Mouse (Mus musculus): ENCODE measurements around the gene Gm49366. TPM values are rescaled to one million over a fixed set of nuclear protein-coding genes. Genes with fewer than 3 reads are reported as not detected.

The Gm49366 gene
- total RNA-seq, 1 experiment: not detected

GRCm38 (mm10) chr12:84063228-84063627 is 24.5 kb downstream of the Gm49366 start:
- H3K9ac ChIP-seq (ENCODE audit: insufficient read depth, low read depth, low read length, poor library complexity, severe bottlenecking): no peak overlapping the region
- in situ Hi-C loops (cut with MboI; ENCODE audit: low sequenced_read_pairs in 2 of 2, unreplicated experiment in 2 of 2): no loop called here
- peak; percentile 67 for DNase-seq (ENCODE audit: low read depth, low spot score)
- H3K27ac ChIP-seq (ENCODE audit: insufficient read depth, low read depth, low read length, poor library complexity, severe bottlenecking): no peak overlapping the region
- H3K4me1 ChIP-seq (ENCODE audit: control insufficient read depth in 2 of 2, insufficient read depth in 2 of 2, low read length in 2 of 2, poor library complexity in 1 of 2): peaks cover 0 to 2% of the 10 kb centered on the region in 2 experiments; a peak in 1 of 4 replicates
- TF ChIP-seq HCFC1 (IDR thresholded peaks at IDR 0.05; ENCODE audit: borderline replicate concordance, insufficient read depth, low read length) (no peak), ZNF384 (IDR thresholded peaks at IDR 0.05; ENCODE audit: low read depth, low read length) (no peak), ZC3H11A (IDR thresholded peaks at IDR 0.05; ENCODE audit: borderline replicate concordance, low read depth, low read length) (peak; percentile 91), CHD2 (IDR thresholded peaks at IDR 0.05; ENCODE audit: low read depth, low read length) (no peak), MAFK (IDR thresholded peaks at IDR 0.05; ENCODE audit: insufficient read depth, low read depth, low read length) (no peak)
- no peaks in the 10 kb centered on the region for H3K36me3 ChIP-seq (ENCODE audit: control insufficient read depth, insufficient read depth, low read length, poor library complexity, severe bottlenecking)
- no peak overlapping the region for H3K4me3 ChIP-seq (ENCODE audit: insufficient read depth in 1 of 2, low read depth in 1 of 2, low read length in 2 of 2, poor library complexity in 1 of 2, severe bottlenecking in 1 of 2)
- H3K9me3 ChIP-seq (ENCODE audit: control insufficient read depth, insufficient read depth, low read depth, low read length): no peaks in the 10 kb centered on the region

- in situ Hi-C loops (cut with MboI; ENCODE audit: low sequenced_read_pairs in 2 of 2, unreplicated experiment in 2 of 2): no loop called here
- Histone ChIP-seq H3K9me3 (ENCODE audit: control insufficient read depth, insufficient read depth, low read depth, low read length) (no peaks in the 10 kb centered on the region), H3K9ac (ENCODE audit: insufficient read depth, low read depth, low read length, poor library complexity, severe bottlenecking) (no peak overlapping the region), H3K4me3 (ENCODE audit: insufficient read depth in 1 of 2, low read depth in 1 of 2, low read length in 2 of 2, poor library complexity in 1 of 2, severe bottlenecking in 1 of 2) (no peak overlapping the region), H3K36me3 (ENCODE audit: control insufficient read depth, insufficient read depth, low read length, poor library complexity, severe bottlenecking) (no peaks in the 10 kb centered on the region), H3K4me1 (ENCODE audit: control insufficient read depth in 2 of 2, insufficient read depth in 2 of 2, low read length in 2 of 2, poor library complexity in 1 of 2) (peaks cover 0 to 2% of the 10 kb centered on the region in 2 experiments; a peak in 1 of 4 replicates), H3K27ac (ENCODE audit: insufficient read depth, low read depth, low read length, poor library complexity, severe bottlenecking) (no peak overlapping the region)
- no peak for TF ChIP-seq ZC3H11A (IDR thresholded peaks at IDR 0.05; ENCODE audit: borderline replicate concordance, low read depth, low read length)
- no peak for TF ChIP-seq HCFC1 (IDR thresholded peaks at IDR 0.05; ENCODE audit: borderline replicate concordance, insufficient read depth, low read length)
- TF ChIP-seq CHD2 (IDR thresholded peaks at IDR 0.05; ENCODE audit: low read depth, low read length): no peak
- peak; percentile 90 for TF ChIP-seq MAFK (IDR thresholded peaks at IDR 0.05; ENCODE audit: insufficient read depth, low read depth, low read length)
- TF ChIP-seq ZNF384 (IDR thresholded peaks at IDR 0.05; ENCODE audit: low read depth, low read length): no peak
- no peak for DNase-seq (ENCODE audit: low read depth, low spot score)
Observed at GRCm38 (mm10) chr12:84063833-84064232, 25.1 kb downstream of the Gm49366 start.

DNA sequence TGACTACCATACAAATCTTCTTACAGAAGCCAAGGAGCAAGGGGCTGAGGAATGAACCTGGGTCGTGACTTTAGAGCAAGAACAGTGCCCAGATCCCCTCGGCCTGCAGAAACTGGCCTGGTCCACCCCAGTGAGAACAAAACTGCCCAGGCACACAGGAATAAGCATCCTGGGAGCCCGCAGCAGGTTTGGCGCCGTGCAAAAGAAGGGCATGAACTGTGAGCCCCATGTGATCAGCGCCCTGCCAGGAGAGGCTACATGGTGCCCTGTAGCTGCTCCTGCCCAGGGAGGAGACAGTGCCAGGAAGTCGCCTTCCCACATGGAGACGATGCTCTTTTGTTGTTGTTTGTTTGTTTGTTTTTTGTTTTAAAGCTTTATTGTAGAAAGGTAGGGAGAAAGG is 25.9 kb downstream of the Gm49366 start:
- in situ Hi-C loops (cut with MboI; ENCODE audit: low sequenced_read_pairs in 2 of 2, unreplicated experiment in 2 of 2): no loop called here
- no peak overlapping the region for H3K27ac ChIP-seq (ENCODE audit: insufficient read depth, low read depth, low read length, poor library complexity, severe bottlenecking)
- no peak for DNase-seq (ENCODE audit: low read depth, low spot score)

GRCm38 (mm10) chr12:84067752-84068151 is 29.0 kb downstream of the Gm49366 start:
- Histone ChIP-seq H3K4me1 (ENCODE audit: control insufficient read depth in 2 of 2, insufficient read depth in 2 of 2, low read length in 2 of 2, poor library complexity in 1 of 2) (no peaks in the 10 kb centered on the region), H3K9me3 (ENCODE audit: control insufficient read depth, insufficient read depth, low read depth, low read length) (no peaks in the 10 kb centered on the region), H3K36me3 (ENCODE audit: control insufficient read depth, insufficient read depth, low read length, poor library complexity, severe bottlenecking) (no peaks in the 10 kb centered on the region), H3K27ac (ENCODE audit: insufficient read depth, low read depth, low read length, poor library complexity, severe bottlenecking) (no peak overlapping the region), H3K9ac (ENCODE audit: insufficient read depth, low read depth, low read length, poor library complexity, severe bottlenecking) (no peak overlapping the region), H3K4me3 (ENCODE audit: insufficient read depth in 1 of 2, low read depth in 1 of 2, low read length in 2 of 2, poor library complexity in 1 of 2, severe bottlenecking in 1 of 2) (no peak overlapping the region)
- DNase-seq (ENCODE audit: low read depth, low spot score): no peak
- in situ Hi-C loops (cut with MboI; ENCODE audit: low sequenced_read_pairs in 2 of 2, unreplicated experiment in 2 of 2): no loop called here
- no peak for TF ChIP-seq ZC3H11A (IDR thresholded peaks at IDR 0.05; ENCODE audit: borderline replicate concordance, low read depth, low read length)
- TF ChIP-seq HCFC1 (IDR thresholded peaks at IDR 0.05; ENCODE audit: borderline replicate concordance, insufficient read depth, low read length): no peak
- no peak for TF ChIP-seq MAFK (IDR thresholded peaks at IDR 0.05; ENCODE audit: insufficient read depth, low read depth, low read length)
- no peak for TF ChIP-seq CHD2 (IDR thresholded peaks at IDR 0.05; ENCODE audit: low read depth, low read length)
- no peak for TF ChIP-seq ZNF384 (IDR thresholded peaks at IDR 0.05; ENCODE audit: low read depth, low read length)

More for the DNA sequence above, 25.9 kb downstream of the Gm49366 start:
- Histone ChIP-seq H3K36me3 (ENCODE audit: control insufficient read depth, insufficient read depth, low read length, poor library complexity, severe bottlenecking) (no peaks in the 10 kb centered on the region), H3K9me3 (ENCODE audit: control insufficient read depth, insufficient read depth, low read depth, low read length) (no peaks in the 10 kb centered on the region), H3K4me3 (ENCODE audit: insufficient read depth in 1 of 2, low read depth in 1 of 2, low read length in 2 of 2, poor library complexity in 1 of 2, severe bottlenecking in 1 of 2) (no peak overlapping the region), H3K9ac (ENCODE audit: insufficient read depth, low read depth, low read length, poor library complexity, severe bottlenecking) (no peak overlapping the region), H3K4me1 (ENCODE audit: control insufficient read depth in 2 of 2, insufficient read depth in 2 of 2, low read length in 2 of 2, poor library complexity in 1 of 2) (peaks cover 0 to 2% of the 10 kb centered on the region in 2 experiments; a peak in 1 of 4 replicates)
- no peak for TF ChIP-seq CHD2 (IDR thresholded peaks at IDR 0.05; ENCODE audit: low read depth, low read length)
- TF ChIP-seq MAFK (IDR thresholded peaks at IDR 0.05; ENCODE audit: insufficient read depth, low read depth, low read length): no peak
- no peak for TF ChIP-seq ZC3H11A (IDR thresholded peaks at IDR 0.05; ENCODE audit: borderline replicate concordance, low read depth, low read length)
- no peak for TF ChIP-seq ZNF384 (IDR thresholded peaks at IDR 0.05; ENCODE audit: low read depth, low read length)
- TF ChIP-seq HCFC1 (IDR thresholded peaks at IDR 0.05; ENCODE audit: borderline replicate concordance, insufficient read depth, low read length): no peak

DNA sequence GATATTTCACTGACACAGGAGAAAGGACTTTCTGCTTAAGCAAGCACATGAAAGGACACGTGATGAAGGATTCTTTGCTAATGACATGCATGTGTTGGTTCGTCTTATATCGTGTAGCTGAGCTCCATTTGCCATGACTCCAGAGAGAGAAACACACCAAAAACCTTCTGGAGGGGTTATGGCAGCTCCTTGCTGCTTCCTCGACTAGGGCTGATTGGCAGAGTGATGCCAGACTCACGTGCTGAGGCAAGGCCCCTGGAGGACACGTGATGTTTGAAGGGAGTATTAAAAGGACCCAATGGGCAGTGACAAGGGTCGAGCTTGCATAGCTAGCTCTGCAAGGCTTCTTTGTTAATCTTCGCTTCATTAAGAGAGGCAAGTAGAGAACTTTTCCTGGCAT is 29.6 kb downstream of the Gm49366 start:
- DNase-seq (ENCODE audit: low read depth, low spot score): no peak
- H3K4me3 ChIP-seq (ENCODE audit: insufficient read depth in 1 of 2, low read depth in 1 of 2, low read length in 2 of 2, poor library complexity in 1 of 2, severe bottlenecking in 1 of 2): no peak overlapping the region
- in situ Hi-C loops (cut with MboI; ENCODE audit: low sequenced_read_pairs in 2 of 2, unreplicated experiment in 2 of 2): no loop called here
- no peaks in the 10 kb centered on the region for H3K36me3 ChIP-seq (ENCODE audit: control insufficient read depth, insufficient read depth, low read length, poor library complexity, severe bottlenecking)
- TF ChIP-seq CHD2 (IDR thresholded peaks at IDR 0.05; ENCODE audit: low read depth, low read length): no peak
- TF ChIP-seq MAFK (IDR thresholded peaks at IDR 0.05; ENCODE audit: insufficient read depth, low read depth, low read length): no peak
- TF ChIP-seq HCFC1 (IDR thresholded peaks at IDR 0.05; ENCODE audit: borderline replicate concordance, insufficient read depth, low read length): no peak
- TF ChIP-seq ZNF384 (IDR thresholded peaks at IDR 0.05; ENCODE audit: low read depth, low read length): no peak
- no peak for TF ChIP-seq ZC3H11A (IDR thresholded peaks at IDR 0.05; ENCODE audit: borderline replicate concordance, low read depth, low read length)
- no peak overlapping the region for H3K27ac ChIP-seq (ENCODE audit: insufficient read depth, low read depth, low read length, poor library complexity, severe bottlenecking)
- H3K9ac ChIP-seq (ENCODE audit: insufficient read depth, low read depth, low read length, poor library complexity, severe bottlenecking): no peak overlapping the region
- no peaks in the 10 kb centered on the region for H3K4me1 ChIP-seq (ENCODE audit: control insufficient read depth in 2 of 2, insufficient read depth in 2 of 2, low read length in 2 of 2, poor library complexity in 1 of 2)
- H3K9me3 ChIP-seq (ENCODE audit: control insufficient read depth, insufficient read depth, low read depth, low read length): no peaks in the 10 kb centered on the region

Measured in ES-E14 (cell line).